Mouse (Mus musculus) heart, adult 9 months (tissue): ENCODE data around the gene H2-T22.
"Not testable (repeated sequence)": the region's sequence is repeated elsewhere in the genome, so short reads cannot be mapped to it uniquely, and the experiment has no call there.

Source experiments
- DNase-seq, 2 experiments: peaks; one replicate each; pipeline ENCODE4 v3.0.0; 2022; ENCODE audit warnings: low spot score in 2 of 2

The H2-T22 gene

DNA sequence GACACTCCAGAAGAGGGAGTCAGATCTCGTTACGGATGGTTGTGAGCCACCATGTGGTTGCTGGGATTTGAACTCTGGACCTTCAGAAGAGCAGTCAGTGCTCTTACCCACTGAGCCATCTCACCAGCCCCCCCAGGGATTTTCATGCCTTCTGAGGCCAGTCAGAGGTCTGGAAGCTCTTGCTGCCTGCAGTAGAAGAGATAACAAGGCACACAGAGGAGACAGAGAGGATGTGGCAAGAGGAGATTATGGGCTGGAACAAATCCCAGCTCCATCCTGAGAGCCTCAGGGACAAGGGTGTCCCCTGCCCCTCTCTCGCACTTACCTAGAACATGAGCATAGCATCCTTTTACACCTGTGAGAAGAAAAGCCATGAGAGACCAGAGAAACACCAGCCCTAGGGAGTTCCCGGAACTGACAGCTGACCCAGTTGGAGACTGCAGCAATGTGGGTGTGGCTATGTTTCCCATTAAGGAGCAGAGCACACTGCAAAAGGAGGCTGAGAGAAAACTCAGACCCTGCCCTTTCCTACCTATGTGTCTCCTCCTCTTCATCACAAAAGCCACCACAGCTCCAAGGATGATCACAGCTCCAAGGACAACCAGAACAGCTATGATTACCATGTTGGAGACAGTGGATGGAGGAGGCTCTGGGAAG is 12.4 kb downstream of the H2-T22 start:
- not testable (repeated sequence) for DNase-seq

DNA sequence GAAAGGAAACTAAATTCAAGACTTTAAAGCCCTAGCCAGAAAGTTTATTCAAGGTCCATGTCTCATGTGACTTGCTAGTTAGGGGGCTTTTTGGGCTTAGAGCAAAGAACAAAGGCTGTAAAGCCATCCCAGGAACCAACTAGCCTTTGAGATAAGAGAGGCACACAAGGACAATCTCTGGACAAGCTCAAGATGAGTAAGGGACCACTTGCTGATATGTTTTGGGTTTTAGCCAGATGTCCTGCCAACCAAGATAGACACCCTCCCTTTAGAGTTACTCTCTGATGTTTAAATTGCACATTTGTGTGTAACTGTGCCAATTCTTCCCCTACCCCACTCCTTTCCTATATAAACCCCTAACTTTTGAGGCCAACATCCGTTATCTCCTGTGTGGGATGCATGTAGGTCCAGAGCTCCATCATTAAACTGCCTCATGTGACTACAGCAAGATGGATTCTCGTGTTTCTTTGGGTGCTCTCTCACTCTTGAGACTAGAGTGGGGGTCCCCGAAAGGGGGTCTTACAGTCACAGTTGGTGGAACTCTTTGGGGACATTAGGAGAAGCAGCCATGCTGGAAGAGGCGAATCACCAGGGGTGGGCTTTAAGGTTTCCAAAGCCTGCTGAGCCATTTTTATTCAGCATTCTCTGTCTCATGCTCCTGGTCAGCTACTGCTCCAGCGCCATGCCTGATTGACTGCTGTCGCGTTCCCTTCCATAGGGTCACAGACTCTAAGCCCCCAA is 13.5 kb downstream of the H2-T22 start:
- DNase-seq: no peak

DNA sequence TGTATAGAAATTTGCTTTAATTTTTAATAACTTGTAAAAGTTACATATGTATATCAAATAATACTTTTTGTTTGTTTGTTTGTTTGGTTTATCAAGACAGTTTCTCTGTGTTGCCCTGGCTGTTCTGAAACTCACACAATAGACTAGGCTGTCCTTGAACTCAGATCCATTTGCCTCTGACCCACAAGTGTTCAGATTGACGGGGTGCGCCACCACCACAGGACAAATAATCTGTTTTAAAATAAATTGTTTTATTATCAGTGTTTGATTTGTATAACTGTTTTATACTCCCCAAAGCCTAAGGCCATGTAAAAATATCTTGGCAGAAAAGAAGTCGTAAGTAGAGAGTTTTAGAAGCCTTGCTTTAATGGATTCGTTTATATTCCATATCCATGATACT is 14.9 kb downstream of the H2-T22 start:
- no peak for DNase-seq

DNA sequence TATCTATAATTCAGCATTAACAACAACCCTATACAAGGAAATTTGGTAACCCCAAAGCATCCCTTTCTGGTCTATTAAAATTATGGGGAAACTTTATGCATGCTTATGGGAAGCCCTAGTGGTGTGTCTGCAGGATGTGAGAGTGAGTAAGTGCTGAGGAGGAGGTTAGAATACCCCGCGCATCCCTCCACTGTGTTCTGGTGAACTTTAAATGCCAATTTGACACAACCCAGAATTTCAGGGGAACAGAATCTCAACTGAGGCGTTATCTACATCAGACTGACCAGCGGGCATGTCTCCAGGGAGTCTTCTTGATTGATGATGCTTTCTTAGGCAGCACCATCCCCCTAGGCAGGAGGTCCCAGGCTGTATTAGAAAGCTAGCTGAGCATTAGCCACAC is 16.6 kb downstream of the H2-T22 start:
- no peak for DNase-seq

DNA sequence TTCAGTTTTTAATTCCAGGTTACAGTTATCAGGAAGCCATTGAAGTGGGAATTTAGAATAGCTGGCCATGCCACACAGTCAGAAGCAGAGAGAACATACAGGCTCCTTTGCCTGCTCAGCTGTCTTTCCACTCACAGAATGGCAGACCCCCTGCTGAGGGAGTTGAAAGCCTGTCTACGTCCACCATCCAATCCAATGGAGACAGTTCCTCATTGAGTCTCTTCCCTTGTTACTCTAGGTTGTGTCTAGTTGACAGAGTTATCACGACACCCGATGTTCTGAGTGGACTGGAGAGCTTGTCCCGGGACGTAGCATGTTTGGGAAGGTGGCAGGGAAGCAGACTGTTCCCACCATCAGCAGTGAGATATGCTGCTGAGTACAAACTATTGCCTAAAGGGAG is 17.4 kb downstream of the H2-T22 start:
- no peak for DNase-seq

DNA sequence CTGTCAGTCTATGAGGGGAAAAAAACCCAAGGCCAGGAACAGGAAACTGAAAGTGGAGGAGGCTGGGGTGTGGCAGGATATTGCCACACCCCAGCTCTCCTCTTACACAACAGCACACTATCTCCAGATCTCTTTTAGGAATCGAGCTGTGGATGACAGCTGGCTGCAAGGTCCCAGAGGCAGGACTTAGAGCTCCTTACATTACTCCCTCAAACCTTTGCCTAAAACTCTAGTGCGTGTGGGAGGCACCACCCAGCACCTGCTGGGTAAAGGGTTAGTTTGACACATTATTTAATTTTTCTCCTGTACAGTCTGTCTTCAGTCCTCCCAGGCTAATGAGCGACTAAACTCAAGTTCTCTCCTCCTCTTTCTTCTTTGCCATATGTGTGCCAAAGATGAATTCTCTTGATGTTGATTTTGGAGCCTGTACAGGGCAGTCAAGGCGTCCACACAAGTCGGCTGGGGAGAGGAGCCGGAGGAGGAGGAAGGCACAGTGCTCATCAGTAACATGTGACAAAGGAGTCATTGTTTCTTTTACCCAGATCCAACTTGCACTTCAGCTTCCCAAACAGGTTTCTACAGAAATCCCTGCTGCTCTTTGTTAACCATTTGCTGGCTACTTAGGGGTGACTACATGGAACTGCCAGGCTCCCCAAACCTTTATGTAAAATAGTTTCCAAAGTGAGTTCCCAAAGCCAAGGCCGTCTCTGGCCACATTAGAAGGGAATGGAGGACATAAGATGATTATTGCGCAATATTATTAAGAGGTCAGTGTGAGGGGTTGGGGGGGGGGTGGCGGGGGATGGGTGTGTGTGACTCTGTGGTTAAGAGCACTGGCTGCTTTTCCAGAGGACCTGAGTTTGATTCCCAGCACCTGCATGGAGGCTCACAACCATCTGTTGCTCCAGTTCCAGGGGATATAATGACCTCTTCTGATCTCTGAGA is 18.6 kb downstream of the H2-T22 start:
- DNase-seq: peak; percentile 55 to 58

DNA sequence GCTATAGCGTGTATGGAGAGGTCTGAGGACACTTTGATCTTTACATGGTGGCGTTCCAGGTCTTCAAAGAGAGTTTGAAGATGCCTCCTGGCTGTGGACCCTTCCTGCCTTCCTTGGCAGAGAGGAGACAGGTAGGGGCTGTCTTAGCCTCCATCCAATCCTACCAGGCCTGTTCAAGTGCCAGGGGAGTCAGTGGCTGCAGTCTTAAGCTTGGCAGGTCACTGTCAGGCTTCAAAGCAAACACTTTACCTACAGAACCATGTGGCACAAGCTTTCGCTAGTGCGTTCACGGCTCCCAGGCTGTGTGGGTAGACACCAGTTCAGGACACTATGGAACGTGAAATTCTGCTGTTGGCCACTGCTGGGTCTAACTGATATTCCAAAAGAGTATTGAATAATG is 19.6 kb downstream of the H2-T22 start:
- no peak for DNase-seq

DNA sequence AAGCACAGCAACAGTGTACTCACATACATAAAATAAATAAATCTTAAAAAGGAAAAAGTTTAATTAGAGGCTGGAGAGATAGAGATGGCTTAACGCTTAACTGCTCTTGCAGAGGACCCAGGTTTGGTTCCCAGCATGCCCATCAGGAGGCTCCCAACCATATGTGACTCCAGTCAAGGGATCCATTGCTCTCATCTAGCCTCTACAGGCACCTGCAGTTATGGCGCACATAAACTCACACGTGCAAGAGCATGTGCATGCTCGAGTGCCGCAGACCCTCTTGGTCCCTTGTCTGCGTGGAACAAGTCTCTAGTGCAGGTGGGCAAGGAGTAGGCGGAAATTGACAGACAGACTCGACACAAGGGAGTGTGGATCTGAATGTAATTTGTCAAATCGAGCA is 20.4 kb downstream of the H2-T22 start:
- no peak for DNase-seq

DNA sequence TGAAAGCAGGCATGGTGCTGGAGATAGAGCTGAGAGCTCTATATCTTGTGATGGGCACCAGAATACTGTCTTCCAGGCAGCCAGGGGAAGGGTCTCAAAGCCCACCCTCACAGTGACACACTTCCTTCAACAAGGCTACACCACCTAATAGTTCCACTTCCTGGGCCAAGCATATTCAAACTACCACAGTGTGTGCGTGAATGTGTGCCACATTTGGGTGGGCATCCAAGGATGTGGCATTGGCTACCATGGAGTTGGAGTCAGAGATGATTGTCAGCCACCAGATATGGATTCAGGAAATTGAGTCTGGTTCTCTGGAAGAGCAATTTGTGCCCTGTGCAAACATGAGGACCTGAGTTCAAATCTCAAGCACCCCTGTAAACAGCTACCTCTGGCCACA is 21.2 kb downstream of the H2-T22 start:
- DNase-seq: no peak

DNA sequence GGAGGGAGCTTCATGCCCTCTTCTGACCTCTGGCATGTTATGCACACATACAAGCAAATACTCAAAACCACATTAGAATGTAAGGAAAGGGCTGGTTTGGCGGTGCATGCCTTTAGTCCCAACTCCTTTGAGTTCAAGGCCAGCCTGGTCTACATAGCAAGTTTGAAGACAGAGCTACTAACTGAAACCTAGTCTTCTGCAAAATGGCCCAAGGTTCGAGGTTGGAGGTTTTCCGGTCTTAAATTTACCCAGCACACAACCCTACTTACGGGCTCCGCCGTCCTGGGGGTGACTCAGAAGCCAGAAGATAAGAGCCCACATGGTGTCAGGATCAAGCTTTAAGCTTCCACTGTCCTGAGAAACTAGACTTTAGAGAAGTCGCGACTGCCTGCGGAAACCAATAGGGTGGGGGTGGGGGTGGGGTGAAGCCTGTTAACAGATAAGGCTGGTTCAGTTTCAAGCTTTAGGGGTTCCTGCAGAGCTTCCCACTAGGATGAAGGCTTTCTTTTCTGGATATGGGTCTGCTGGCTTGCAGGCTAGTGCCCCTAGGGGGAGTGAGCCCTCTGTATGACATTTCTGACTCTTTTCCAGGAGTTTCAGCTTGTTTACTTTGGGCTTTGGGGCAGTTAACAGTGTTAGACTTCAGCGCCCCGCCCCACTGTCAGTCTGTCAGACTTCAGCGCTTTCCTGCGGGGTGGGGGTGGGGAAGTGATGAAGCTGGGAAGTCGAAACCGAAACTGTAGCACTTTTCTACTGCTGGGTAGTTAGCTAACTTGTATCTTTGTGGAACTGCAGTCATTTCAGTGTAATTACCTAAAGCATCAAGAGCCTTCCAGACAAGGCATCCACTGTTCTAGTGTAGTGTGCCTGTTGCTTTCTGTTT is 22.1 kb downstream of the H2-T22 start, which contains the start of gene H2-T24:
Gene H2-T24 (minus strand): TSS at position 370 of the 883 bp plus-strand sequence.
- peak; percentile 90 for DNase-seq

DNA sequence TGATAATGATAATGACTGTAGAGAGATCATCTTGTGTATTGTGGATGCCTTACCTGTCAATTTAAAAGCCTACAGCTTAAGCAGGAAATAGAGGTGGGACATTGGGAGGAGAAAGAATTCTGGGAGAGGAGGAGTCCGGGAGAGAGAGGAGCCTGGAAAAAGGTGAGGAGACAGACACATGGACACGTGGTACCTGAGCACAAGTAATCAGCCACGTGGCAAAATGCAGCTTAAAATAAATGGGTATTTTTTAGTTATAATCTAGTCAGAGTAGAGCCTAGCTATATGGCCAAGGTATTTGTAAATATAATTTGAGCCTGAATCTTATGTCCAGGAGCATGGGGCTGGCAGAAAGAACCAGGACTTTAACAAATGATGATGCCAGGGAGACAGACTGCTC is 23.0 kb downstream of the H2-T22 start:
- DNase-seq: no peak

DNA sequence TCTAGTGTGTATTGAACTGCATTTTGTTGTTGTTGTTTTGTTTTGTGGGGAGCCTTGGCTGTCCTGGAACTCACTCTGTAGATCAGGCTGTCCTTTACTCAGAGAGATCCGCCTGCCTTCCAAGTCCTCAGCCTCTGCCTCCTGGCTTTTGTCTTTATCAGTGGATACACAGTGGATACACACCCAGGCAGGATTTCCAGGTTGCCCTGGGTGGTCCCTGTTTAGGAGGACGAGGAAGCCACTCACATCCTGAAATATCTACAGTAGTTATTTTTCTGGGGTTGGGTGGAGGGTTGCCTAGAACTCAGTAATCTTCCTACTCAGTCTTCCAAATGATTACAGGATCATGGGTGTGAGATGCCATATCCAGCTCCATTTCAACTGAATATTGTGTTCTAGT is 23.6 kb downstream of the H2-T22 start:
- DNase-seq: peak; percentile 61 to 77

DNA sequence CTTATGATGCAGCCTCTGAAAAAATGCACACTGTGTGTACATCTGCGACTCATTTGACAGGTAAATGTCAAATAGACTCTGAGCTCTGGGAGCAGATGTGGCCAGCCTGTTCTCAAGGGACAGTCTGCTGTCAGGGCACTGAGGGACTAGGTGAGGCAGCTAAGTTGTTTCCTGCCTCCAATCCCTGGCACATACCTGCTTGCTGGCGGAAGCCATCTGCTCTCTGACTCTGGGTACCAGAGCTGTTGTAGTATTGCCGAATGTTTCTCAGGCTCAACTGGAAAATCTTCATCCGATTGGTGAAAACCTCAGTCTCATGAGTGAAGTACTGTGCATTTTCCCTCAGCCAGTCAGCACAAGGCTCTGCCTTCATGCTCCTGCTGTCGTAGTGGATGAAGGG is 25.5 kb downstream of the H2-T22 start:
- DNase-seq: no peak

DNA sequence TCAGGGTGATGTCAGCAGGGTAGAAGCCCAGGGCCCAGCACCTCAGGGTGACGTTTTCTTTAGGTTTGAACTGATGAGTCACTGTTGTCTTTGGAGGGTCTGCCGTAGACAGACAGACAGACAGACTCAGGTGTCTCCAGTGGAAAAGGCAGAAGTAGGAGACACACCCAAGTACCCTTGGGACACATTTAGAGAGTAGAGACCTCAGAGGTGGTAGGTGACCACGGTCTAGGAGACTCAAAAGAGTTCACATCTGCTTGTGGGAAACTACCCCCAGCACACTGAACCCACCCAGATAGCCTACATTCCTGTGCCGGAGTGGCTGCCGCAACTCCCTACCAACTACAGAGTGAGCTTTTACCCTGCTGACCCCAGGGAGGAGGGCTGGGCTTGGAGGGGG is 27.6 kb downstream of the H2-T22 start:
- DNase-seq: no peak

DNA sequence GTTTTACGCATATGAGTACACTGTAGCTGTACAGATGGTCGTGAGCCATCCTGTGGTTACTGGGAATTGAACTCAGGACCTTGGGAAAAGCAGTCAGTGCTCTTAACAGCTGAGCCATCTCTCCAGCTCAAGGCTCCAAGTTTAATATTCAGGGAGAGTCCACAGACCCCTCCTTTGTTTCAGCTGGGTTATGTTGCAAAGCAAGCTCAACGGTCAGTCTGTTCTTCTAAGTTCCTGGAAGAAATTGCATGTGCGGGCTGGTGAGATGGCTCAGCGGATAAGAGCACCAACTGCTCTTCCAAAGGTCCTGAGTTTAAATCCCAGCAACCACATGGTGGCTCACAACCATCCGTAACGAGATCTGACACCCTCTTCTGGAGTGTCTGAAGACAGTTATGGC is 38.1 kb downstream of the H2-T22 start:
- DNase-seq: not testable (repeated sequence)

DNA sequence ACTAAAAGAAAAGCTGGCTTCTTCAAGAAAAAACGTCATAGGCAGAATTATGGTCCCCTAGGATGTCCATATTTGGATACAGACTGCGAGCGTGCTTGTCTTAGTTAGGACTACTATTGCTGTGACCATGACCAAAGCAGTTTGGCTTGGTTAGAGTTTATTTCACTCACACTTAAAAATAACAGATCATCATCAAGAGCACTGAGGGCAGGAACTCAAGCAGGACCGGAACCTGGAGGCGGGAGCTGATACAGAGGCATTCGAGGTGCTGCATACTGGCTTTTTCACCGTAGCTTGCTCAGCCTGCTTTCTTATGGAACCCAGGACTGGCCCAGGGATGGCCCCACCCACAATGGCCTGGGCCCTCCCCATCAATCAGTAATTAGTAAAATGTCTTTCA is 39.2 kb downstream of the H2-T22 start:
- no peak for DNase-seq

DNA sequence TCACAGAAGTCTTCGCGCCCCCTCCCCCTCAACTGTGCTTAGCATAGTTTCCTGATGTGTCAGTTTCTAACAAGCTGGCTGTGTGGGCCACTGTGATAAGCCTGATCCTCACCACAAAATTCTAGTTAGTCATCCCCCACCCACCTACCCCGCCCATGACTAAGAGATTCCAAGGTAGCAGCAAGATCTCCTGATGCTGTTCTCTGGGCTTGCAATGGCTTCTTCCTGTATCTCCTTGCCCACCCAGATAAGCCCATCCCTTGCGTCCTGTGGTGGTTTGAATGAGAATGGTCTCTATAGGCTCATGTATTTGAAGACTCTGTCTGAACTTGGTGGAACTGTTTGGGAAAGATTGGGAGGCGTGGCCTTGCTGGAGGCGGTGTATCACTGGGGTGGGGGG is 40.6 kb downstream of the H2-T22 start:
- no peak for DNase-seq

DNA sequence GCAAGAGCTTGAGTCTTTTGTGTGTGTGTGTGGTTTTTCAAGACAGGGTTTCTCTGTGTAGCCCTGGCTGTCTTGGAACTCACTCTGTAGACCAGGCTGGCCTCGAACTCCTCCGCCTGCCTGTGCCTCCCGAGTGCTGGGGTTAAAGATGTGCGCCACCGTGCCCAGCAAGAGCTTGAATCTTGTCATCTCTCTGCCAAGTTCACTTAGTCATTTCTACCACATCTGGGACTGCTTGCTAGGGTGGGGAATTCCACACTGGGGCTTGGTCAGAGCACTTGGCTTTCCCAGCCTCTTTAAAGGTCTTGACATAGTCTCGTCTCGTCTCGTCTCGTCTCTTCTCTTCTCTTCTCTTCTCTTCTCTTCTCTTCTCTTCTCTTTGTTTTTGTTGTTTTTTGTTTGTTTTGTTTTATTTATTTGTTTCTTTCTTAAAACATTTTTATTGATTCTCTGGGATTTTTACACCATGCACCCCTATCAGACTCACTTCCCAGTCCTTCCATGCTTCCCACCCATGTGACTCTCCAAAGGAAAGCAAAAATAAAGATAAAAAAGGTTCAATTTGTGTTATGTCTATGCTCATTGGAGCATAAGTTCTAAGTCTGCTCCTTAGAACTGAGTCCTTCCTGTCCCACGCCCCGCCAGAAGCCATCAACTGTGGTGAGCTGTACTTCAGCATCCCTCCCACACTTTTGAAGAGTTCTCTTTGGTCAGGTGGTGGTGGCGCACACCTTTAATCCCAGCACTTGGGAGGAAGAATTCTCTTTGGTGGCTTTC is 41.2 kb downstream of the H2-T22 start:
- no peak for DNase-seq

DNA sequence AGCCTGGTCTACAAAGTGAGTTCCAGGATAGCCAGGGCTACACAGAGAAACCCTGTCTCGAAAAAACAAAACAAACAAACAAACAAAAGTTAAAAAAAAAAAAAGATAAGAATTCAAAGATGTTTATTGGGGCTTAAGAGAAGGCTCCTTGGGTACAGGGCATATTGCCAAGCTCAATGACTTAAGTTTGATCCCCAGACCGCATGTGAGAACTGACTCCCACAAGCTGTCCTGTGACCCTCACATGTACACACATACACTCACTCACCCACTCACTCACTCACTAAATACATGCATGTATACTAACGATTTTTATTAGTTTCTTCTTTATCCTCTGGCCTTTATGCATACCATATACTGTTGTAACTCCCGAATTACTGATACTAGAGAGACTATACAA is 42.2 kb downstream of the H2-T22 start:
- no peak for DNase-seq

DNA sequence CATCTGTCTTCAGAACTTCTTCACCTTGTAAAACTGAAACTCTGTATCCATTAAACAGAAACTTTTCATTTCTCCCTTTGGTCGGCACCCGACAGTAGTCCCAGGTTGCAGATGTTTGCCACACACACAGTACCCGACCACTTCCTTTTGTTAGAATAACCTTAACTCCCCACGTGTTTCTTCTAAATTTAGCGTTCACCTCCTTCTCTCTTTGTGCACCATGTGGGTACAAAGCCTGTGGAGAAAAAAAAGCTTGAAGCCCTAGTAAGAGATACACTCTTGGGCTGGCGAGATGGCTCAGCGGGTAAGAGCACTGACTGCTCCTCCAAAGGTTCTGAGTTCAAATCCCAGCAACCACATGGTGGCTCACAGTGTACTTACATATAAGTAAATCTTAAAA is 43.2 kb downstream of the H2-T22 start:
- DNase-seq: no peak
